Mouse (Mus musculus) thymus, postnatal 14 days (tissue): Measurements from ENCODE around the gene Sptbn4.

Experiments
- DNase-seq: peaks from one replicate; pipeline ENCODE4 v3.0.0; 2021

Sptbn4 gene

DNA sequence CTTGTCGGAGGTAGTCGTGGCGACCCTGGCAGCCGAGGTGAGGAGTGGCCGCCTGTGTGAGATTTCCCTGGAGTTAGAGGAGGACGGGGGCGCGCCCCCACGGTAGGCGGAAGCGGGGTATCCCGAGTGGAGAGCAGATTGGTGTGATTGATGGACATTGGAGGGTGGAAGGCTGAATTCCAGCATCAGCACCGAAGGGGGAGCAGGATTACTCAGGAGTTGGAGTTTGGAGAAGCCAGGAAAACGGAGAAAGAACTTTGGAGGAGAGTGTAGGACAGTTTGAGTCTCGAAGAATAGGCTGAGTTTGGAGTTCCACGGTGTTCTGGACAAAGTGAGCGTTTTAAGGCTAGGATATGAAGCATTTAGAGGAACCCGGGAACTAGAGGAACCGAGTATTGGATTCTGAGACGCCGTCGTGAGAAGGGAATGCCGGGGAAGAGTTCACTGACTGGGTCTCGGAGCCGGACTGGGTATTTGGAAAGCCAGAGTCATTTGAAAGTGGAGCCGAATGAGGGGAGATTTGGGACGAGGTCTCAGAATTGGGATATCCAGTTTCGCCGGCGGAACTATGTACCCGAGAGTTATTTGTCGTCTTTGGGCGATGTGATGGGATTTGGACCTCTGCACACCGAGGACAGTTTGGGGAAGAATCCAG is 26.5 kb upstream of the Sptbn4 start:
- DNase-seq, result no peak

DNA sequence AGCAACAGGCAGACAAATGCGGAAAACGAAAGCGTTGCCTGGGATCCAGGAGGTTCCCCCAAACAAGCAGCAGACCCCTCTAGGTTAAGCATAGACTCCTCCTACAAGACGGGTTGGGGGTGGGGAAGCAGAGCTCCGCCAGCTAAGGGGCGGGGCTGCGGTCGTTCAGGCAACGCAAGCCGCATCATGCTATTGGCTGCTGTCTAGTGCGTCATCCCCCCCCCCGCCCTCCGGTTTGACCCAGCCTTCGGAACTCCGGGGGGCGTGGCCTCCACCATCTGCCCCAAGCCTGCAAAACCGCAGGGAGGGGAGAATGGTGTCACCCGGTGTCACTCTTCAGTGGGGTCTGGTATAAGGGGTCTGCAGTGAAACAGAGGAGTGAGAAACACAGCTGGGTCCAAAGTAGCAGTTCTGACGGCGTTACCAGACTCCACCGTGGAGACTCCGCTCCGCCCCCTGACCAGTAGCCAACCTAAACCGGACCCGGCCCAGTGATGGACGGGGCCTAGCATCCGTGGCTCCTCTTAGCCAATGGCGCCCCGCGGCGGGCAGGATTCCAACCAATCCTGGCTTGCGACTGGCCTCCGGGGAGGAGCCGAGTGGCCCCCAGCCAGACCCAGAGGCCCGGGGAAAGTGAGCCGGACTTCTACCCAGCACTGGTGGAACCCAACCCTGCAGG is 25.8 kb upstream of the Sptbn4 start, which contains the start of gene Sertad3:
TSS of gene Sertad3 (plus strand) at position 613 of the 679 bp plus-strand sequence.
- peak; percentile 99 for DNase-seq

DNA sequence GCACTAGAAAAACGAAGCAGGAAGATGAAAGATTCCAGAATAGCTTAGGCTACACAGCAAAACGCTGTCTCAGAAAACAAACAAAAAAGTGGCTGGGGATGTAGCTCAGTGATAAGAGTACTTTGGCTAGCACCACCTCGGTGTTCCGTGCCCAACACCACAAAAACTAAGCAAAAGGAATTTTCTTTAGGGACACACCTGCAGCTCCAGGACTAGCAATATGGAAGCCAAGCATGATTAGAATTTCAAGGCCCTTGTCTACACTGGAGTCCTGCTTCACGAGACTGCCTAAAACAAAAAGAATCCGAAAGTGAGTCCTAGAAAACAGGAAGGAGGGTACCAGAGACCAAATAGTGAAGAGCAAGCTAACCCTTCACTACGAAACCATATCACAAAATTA is 25.1 kb upstream of the Sptbn4 start:
- no peak for DNase-seq

DNA sequence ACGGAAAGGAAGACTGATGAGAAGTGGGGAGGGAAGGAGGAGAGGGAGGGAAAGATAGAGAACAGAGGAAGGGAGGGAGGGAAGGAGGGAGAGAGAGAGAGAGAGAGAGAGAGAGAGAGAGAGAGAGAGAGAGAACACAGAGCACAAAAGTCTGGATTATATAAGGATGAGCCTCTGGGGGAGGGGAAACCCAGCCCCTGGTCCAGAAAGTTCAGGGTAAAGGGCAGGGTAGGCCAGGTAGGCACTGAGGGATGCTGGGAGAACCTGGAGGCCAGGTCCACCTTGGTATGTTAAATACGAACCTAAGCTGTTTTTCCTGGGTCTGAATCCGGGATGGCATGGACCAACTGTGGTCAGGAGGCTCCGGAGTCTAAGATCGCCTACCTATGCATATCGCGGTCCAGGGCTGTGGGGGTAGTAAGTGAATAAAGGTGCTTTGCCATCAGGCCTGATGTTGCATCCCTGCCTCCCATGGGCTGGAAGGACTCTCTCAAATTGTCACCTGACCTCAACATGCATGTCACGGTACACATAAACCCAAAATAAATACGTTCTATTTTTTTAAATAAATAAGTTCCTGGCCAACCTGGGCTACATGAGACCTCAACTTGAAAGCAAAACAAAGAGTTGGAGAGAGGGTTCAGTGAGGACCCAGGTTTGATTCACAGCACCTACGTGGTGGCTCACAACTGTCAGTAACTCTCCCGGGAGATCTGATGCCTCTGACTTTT is 24.1 kb upstream of the Sptbn4 start:
- no peak for DNase-seq

DNA sequence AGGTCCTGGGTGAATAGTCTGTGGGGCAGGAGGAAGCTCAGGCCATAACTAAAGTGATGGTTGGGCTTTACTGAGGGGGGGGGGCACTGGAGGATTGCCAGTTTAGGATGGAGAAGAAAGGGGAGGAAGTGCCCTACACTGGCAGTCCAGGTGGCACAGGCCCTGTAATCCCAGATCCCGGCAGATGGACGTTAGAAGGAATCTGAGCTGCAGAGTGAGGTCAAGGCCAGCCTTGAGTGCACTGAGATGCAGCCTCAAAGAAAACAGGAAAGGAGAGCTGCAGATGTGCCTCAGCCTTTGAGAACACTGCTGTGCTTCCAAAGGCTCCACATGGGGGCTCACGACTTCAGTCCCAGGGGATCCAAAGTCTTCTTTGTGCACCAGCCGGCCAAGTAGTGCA is 20.2 kb upstream of the Sptbn4 start:
- no peak for DNase-seq

DNA sequence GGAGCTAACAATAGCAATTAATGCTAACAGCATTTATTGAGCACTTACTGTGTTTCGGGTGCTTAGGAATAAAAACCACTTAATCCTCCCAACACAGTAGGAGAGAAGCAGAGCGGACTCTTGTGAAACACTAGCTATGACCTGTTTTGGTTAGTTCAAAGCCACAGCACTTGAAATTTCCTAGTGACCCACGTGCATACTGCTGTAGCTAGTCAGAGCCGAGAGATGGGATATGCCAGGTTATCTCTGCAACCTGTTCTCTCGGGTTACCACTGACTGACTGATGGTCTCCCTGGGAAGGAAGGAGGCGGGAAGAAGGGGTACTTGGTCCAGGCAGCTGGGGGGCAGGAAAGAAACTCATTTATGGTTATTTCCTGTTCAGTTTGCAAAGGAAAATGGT is 13.0 kb upstream of the Sptbn4 start:
- DNase-seq, result no peak

DNA sequence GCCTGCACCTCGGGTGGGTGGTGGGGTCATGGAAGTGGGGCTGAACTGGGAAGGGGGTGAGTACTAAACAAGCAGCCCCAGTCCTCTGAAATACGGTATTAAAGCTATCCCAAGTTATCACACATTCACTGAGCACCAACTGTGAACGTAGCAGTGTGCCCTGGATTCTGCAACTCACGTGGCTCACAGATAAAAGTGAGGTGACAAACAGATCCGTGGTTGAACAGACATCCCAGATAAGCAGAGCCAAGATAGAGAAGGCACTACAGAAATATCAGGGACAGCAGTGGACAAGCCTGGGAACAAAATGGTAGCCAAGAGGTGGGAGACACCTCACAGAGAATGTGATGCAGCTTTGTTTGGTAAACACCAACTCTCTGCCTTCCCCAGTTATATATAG is 12.2 kb upstream of the Sptbn4 start:
- no peak for DNase-seq

DNA sequence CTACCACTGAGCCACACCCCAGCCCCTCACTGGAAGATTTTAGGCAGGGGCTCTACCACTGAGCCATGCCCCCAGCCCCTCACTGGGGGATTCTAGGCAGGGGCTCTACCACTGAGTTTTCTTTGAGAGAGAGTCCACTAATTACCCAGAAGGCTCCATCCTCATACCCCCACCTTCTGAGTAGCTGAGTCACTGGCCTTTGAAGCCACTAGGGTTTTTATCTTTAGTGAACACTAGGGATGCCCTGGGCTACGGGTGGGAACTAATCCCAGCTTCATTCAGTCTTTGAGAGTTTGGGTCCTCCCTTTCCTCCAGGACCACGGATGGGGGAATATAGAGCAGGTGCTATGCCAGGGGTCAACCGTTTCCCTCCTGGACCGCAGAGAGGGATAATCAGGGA is 11.1 kb upstream of the Sptbn4 start:
- no peak for DNase-seq

DNA sequence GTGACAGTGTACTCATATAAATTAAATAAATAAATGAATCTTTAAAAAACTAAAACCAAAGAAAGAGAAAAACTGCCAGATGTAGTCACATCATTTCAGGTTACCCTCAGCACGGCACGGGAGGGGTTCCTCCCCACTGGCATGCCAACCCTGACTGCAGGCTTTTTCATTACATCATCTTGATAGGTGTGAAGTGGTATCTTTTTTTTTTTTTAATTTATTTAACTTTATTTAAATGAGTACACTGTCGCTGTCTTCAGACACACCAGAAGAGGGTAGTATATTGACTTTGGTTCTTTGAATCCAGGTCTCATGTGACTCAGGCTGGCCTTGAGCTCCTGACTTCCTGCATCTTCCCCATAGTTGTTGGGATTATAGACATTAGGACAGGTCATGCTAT is 7.8 kb upstream of the Sptbn4 start:
- DNase-seq, result no peak

DNA sequence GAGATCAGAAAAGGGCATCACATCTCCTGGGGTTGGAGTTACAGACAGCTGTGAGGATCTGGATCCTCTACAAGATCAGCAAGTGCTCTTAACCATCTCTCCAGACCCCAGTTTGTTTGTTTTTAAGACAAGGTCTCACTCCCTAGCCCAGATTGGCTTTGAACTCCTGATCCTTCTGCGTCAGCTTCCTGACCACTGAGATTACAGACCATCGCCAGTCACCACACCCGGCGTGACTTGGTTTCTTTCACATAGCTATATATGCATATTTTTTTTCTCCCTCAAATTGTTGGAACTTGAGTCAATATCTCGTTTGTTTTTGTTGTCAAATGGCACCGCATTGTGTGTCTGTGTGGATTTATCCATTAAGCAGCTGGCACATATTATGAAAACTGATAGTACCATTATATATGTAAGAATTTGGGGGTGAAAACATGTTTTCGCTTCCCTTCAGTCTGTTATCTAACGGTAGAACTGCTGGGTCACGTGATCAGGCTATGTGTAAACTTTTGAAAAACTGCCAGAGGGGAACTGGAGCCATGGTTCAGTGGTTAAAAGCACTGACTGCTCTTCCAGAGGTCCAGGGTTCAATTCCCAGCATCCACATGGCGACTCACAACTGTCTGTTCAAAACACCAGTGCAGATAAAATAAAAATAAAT is 7.1 kb upstream of the Sptbn4 start:
- no peak for DNase-seq

DNA sequence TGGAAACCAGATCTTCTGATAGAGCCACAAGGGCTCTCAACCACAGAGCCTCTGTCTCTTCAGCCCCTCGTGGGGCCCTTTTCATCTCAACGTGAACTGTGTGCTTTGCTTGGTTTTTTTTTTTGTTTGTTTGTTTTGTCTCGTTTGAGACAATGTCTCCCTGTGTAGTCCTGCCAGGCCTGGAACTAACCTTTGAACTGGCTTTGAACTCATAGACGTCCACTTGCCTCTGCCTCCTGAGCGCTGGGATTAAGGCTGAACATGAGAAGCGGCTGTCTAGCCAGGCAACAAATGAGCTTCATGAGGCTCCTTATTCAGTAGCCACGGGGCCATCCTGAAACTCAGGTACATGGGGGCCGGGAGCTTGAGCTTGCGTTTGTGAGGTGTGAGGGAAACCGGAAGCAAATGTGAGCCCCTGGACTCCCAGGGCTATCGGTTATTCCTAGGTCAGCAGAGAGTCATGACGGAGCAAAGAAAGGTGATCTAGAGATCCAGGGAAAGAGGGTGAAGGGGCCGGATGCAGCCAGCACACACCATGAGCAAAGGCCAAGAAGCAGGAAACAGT is 4.8 kb upstream of the Sptbn4 start:
- no peak for DNase-seq

DNA sequence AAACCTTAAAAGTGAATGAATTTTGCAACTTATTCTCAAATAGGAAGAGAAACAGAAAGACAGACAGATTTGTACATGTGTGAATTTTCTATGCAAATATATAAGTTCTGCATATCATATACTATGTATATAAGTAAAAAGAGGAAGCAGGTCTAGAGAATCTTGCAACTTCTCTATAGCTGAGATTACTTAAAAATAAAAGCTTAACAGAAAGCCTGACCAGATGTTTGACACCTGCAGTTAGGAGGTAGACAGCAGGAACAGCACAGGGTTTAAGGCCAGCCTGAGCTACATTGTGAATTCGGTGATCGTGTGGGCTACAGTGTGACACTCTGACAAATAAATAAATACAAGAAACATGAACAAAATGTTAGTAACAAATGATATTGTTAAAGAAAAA is 3.9 kb upstream of the Sptbn4 start:
- no peak for DNase-seq

DNA sequence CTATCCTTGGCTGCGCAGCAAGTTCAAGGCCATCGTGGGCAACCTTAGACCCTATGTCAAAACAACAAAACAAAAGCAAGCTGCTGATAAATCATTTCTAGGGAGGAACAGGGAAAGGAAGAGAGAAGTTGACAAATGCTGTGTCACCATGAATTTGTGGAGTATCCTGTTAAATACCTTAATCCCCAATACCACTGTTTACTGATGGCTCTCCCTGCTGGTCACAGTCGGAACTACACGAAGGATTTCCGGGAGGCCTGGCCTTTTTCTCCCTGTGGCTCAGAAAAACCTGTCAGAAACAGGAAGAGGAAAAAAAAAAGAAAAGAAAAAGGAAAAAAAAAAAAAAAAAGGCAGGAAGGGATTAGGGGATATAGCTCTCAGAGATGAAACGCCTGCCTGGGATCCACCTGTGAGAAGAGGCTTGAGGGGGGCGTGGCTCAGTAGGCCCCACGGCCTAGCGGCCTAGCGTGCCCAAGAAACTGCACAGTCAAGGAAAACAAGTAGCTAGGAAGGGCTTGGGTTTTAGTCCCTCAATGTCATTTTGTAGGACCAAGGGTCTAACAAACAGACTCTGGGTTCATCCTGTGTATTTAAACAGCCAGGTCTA is 1.9 kb upstream of the Sptbn4 start:
- DNase-seq, result peak; percentile 64

DNA sequence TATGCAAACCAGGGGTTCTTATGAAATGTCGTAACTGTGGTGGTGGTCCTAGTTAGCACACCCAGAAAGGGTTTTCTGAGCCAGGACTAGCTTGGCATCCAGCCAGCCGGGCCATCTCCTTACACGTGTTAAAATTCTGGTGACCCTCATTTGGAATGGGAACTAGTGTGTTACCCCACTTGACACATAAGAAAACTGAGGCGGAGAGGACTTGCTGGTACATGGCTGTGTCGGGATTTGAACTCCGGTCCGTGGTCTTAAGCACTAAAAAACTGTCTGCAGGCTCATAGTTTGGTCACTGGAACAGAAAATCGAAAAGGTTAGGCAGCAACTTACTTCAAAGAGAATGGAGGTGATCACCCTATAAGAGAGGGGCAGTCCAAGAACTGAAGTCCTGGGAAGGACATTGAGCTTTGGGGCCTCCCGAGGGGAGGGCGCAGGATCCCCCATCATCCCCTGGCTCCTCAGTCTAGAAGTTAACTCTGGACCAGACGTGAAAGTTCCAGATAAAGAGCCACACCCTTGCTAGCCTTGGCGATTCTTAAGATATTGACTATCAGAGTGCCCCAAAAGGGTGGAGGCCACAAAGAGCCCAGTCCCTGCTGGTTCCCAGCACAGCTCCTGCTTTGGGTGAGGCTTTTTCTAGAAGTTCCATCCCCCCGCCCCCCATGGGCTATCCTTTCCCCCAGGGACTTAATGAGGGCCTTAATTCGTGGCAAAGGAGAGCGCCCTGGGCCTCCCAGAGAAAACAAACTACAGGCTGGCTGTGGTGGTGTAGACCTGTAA is 1.1 kb upstream of the Sptbn4 start:
- DNase-seq, result no peak

DNA sequence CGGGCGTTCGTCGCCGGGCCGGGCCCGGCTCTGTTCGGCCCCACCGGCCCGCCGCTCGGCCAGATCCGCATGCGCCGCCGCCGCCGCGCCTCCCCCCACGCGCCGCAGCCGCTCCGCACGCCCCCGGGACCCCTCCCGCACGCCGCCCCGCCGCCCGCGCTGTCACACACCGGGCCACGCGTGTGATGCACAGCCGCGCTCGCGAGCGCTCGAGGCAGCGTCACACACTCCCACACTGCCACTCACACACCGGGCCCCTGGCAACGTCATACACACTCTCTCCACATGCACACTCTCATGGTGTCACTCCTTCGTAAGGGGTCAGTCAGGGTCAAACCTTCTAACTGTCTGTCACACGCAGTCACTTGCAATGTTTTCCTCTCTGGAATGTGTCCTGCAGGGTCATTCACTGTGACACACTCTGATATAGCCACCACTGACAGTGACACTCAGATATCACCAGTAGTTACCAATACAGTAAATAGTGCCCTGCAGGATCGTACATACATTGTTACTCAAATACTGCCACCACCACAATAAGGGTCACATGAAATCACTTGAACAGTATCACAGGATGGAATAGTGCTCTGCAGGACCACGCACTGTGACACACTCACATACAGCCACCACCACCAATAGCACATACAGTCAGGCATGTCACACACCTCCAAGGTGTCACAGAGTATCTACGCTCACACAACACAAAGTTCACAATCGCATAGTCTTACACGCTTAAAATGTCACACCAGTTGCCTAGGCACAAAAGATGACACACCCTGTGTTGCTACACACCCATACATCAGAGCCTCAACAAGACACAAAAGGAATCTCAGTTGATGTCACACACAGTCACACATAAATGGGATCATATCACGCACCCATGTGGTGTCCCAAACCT is 716 bp downstream of the Sptbn4 start:
- peak; percentile 23 for DNase-seq

DNA sequence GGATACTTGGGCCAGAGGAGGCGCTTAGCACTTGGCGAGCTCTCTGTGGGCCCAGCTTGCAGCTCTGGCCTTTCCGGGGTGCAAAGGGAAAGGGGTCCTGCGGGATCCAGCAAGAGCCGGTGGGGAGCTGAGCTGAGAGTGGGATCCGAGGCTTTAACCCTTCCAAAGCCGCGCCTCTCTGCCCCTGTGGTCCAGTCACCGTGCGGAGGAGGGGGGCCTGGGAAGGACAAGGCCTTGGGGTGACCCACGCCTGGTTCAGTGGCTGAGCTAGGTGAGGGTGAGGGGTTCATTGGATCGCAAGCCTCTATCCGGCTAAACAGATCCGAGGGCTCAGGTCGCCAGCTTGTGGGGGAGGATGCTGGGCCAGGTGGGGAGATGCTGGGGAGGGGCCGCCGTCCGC is 1.4 kb downstream of the Sptbn4 start:
- peak; percentile 13 for DNase-seq

DNA sequence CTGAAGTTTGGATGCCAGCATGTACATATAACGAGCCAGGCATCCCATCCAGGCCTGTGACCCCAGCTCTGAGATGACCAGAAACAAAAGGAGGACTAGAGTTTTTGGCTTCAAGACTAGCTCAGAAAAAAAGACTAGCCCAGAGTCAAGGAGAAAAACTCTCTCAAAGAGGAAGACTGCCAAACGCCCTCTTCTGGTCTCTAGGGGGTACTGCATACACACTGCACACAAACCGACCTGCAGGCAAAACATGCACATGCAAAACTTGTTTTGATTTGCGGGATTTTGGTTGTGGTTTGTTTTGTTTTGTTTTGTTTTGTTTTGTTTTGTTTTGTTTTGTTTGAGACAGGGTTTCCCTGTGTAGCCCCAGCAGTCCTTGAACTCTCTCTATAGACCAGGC is 7.5 kb downstream of the Sptbn4 start:
- no peak for DNase-seq

DNA sequence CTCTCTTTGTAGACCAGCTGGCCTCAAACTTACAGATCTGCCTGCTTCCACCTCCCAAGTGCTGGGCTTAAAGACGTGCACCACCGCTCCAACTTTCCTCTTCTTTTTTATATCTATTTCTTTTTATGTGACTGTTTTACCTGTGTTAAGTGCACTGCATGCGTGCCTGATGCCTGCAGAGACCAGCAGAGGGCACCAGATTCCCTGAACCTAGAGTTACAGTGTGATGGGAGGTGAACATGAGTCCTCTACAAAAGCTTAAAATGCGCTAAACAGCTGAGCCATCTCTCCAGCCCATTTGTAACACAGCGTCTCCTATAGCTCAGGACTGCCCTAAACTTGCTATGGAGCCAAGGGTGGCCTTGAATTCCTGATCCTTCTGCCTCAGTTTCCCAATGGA is 9.9 kb downstream of the Sptbn4 start:
- DNase-seq, result peak; percentile 55

DNA sequence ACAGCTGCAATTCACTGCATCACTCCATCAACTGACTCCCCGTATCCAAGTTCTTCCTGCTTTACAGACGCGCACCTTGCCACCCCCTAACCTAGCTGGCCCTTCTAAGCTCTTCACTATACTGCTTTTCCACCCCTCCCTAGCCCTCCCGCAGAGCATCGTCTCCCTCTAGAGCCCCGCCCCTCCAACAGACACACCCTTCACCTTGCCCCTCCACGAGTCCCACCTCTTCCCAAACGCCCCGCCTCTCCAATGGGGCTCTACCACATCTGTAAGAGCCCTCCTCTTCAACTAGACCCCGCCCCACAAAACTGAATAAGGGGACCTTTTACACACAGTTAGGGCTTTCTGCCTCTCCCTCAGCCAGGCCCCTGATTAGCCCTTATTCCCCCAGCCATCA is 13.7 kb downstream of the Sptbn4 start:
- no peak for DNase-seq

DNA sequence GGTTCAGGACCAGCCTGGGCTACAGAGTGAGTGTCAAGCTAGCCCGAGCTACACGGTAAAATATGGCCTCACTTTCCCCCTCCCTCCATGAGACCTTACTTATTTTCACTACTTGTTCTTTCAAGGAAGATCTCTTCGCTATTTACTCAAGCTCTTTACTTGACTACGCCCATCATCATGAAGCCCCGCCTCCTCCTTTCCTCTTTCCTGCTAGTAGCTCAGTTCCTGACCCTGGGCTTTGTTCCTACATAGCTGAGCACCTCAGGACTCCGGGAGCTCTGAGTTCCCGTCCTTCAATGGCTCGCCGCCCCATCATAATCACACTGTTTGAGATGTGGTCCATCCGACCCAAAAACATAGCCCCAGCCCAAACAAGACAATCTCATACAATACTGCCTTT is 14.1 kb downstream of the Sptbn4 start:
- DNase-seq, result no peak

DNA sequence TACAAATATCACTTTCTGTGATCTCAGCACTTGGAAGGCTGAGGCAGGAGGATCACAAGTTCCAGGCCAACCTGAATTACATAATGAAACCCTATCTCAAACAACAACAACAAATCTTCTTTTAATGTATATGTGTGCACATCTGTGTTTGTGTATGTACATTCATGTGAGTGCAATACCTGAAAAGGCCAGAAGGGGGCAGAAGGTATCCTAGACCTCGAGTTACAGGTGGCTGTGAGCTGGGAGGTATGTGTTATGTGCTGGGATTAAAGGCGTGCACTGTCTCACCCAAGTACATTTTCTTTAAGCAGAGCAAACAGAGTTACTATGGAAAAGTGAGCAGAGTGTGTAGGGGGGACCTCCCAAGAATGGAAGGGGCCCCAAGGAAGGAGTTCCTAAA is 18.4 kb downstream of the Sptbn4 start:
- no peak for DNase-seq
